Mouse (Mus musculus): ENCODE measurements around the gene Mvb12b. TPM values are rescaled to one million over a fixed set of nuclear protein-coding genes. Genes with fewer than 3 reads are reported as not detected.

The Mvb12b gene
- polyA plus RNA-seq (2012; rRNA removed; ENCODE audit: low replicate concordance) = 9.3 and 13.1 TPM in 2 replicates

DNA sequence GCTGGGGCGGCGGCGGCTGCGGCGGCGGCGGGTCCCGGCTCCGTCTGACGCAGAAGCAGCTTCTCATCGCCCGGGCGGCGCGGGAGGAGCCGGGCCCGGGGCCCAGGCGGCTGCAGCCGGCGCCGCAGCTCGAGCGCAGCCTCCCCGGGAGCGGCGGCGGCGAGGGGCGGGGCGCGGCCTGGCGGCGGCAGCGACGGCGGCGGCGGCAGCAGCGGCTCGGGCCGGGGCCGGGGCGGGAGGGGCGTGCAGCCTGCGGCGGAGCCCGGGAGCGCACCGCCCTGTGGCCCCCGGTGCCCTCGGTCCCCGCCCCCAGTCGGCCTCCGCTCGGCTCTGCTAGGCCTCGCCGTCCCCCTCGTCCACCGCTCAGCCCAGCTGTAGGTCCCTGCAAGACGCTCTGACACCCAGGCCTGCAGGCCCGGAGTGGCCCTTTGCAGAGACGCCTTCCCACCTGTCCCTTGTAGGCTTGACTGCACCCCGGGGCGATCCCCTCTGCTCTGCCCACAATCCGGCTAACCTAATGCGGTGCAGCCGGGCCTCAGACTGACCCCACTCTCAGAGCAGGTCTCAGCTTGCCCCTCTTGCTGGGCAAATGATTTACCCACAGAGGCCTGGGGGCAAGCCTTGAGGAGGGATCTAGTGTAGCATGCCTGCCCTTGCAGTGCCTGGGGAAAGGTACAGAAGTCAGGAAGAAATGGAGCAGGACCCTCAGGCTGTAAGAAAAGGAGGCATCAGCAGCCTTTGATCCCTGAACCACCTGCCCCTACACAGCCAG lies at the start of gene Mvb12b:
TSS of gene Mvb12b (minus strand) at position 619 of the 772 bp plus-strand sequence.

Other genes starting within 250 kb of the Mvb12b start
- gene Lmx1b, start 247.4 kb downstream of the Mvb12b start, polyA plus RNA-seq (2012; rRNA removed; ENCODE audit: low replicate concordance) = 0.02 and 0.25 TPM in 2 replicates